Mouse (Mus musculus) T-cell, adult 2 months (primary cell): ENCODE measurements around the gene Ephb1.

ENCODE experiments used
- DNase-seq: peaks from one replicate; pipeline ENCODE4 v3.0.0; 2022; ENCODE audit warnings: low spot score

Ephb1 gene

GRCm38 (mm10) chr9:102352186-102353055 lies 2.1 kb downstream of the Ephb1 start:
- no peak for DNase-seq

GRCm38 (mm10) chr9:102351721-102352120 lies 2.8 kb downstream of the Ephb1 start:
- no peak for DNase-seq

- DNase-seq, result no peak
Measured at GRCm38 (mm10) chr9:102351221-102351620, 3.3 kb downstream of the Ephb1 start.

GRCm38 (mm10) chr9:102350696-102351095 lies 3.8 kb downstream of the Ephb1 start:
- no peak for DNase-seq

GRCm38 (mm10) chr9:102350076-102350475 lies 4.4 kb downstream of the Ephb1 start:
- no peak for DNase-seq

GRCm38 (mm10) chr9:102346801-102347200 lies 7.7 kb downstream of the Ephb1 start:
- no peak for DNase-seq

- no peak for DNase-seq
Measured at GRCm38 (mm10) chr9:102345474-102345873, 9.0 kb downstream of the Ephb1 start.

- DNase-seq, result no peak
Measured at GRCm38 (mm10) chr9:102345047-102345446, 9.4 kb downstream of the Ephb1 start.

GRCm38 (mm10) chr9:102344086-102344930 lies 10.2 kb downstream of the Ephb1 start:
- DNase-seq, result no peak

- DNase-seq, result no peak
Measured at GRCm38 (mm10) chr9:102343061-102343460, 11.4 kb downstream of the Ephb1 start.

- no peak for DNase-seq
Measured at GRCm38 (mm10) chr9:102342026-102342425, 12.5 kb downstream of the Ephb1 start.

- no peak for DNase-seq
Measured at GRCm38 (mm10) chr9:102340768-102341167, 13.7 kb downstream of the Ephb1 start.

GRCm38 (mm10) chr9:102335571-102336282 lies 18.8 kb downstream of the Ephb1 start:
- DNase-seq, result no peak

GRCm38 (mm10) chr9:102330266-102331060 lies 24.0 kb downstream of the Ephb1 start:
- DNase-seq, result no peak

- no peak for DNase-seq
Measured at GRCm38 (mm10) chr9:102327625-102328150, 26.8 kb downstream of the Ephb1 start.

- DNase-seq, result no peak
Measured at GRCm38 (mm10) chr9:102315436-102315835, 39.1 kb downstream of the Ephb1 start.

GRCm38 (mm10) chr9:102314795-102315194 lies 39.7 kb downstream of the Ephb1 start:
- DNase-seq, result no peak

- DNase-seq, result no peak
Measured at GRCm38 (mm10) chr9:102310431-102310830, 44.1 kb downstream of the Ephb1 start.

- no peak for DNase-seq
Measured at GRCm38 (mm10) chr9:102309278-102309677, 45.2 kb downstream of the Ephb1 start.

- DNase-seq, result no peak
Measured at GRCm38 (mm10) chr9:102307656-102308055, 46.8 kb downstream of the Ephb1 start.
